Mouse (Mus musculus): ENCODE data around the gene Mdm2. TPM values are rescaled to one million over a fixed set of nuclear protein-coding genes. Genes with fewer than 3 reads are reported as not detected.

Mdm2 gene
- total and polyA plus RNA-seq, 2 experiments, result 18.2 to 24.6 TPM

- Histone ChIP-seq H3K36me3 (ENCODE audit: control insufficient read depth, insufficient read depth, low read length) (peaks cover 37% of the 10 kb centered on the region), H3K27me3 (ENCODE audit: control insufficient read depth, insufficient read depth, low read length) (no peaks in the 10 kb centered on the region), H3K27ac (replicated peaks; ENCODE audit: insufficient read depth, low read depth, low read length) (no peak overlapping the region), H3K4me3 (ENCODE audit: insufficient read depth, low read depth, low read length) (no peak overlapping the region), H3K9ac (ENCODE audit: low read depth, low read length) (no peak overlapping the region), H3K4me1 (ENCODE audit: control insufficient read depth, insufficient read depth, low read length) (no peaks in the 10 kb centered on the region), H3K79me2 (ENCODE audit: control insufficient read depth, insufficient read depth, low read length) (no peaks in the 10 kb centered on the region)
- WGBS, result 85% methylated on average over 13 of the region's 13 CpGs
- DNase-seq (ENCODE audit: extremely low read depth, low read depth, low spot score), result no peak
- peak; percentile 53 for TF ChIP-seq CTCF (IDR thresholded peaks at IDR 0.05; ENCODE audit: low read depth, low read length)
- TF ChIP-seq POLR2A (IDR thresholded peaks at IDR 0.05; ENCODE audit: extremely low read depth, insufficient read depth, low read length), result no peak
Measured at GRCm38 (mm10) chr10:117688204-117689151, 22.1 kb downstream of the Mdm2 start.

GRCm38 (mm10) chr10:117687577-117687976 is 23.0 kb downstream of the Mdm2 start:
- H3K4me3 ChIP-seq (ENCODE audit: insufficient read depth, low read depth, low read length), result no peak overlapping the region
- H3K36me3 ChIP-seq (ENCODE audit: control insufficient read depth, insufficient read depth, low read length), result peaks cover 31% of the 10 kb centered on the region
- H3K27ac ChIP-seq (replicated peaks; ENCODE audit: insufficient read depth, low read depth, low read length), result no peak overlapping the region
- DNase-seq (ENCODE audit: extremely low read depth, low read depth, low spot score), result no peak
- 93% methylated on average over 7 of the region's 7 CpGs for WGBS
- no peaks in the 10 kb centered on the region for H3K27me3 ChIP-seq (ENCODE audit: control insufficient read depth, insufficient read depth, low read length)
- H3K9ac ChIP-seq (ENCODE audit: low read depth, low read length), result no peak overlapping the region
- TF ChIP-seq POLR2A (IDR thresholded peaks at IDR 0.05; ENCODE audit: extremely low read depth, insufficient read depth, low read length), result no peak
- TF ChIP-seq CTCF (IDR thresholded peaks at IDR 0.05; ENCODE audit: low read depth, low read length), result no peak
- H3K4me1 ChIP-seq (ENCODE audit: control insufficient read depth, insufficient read depth, low read length), result no peaks in the 10 kb centered on the region
- no peaks in the 10 kb centered on the region for H3K79me2 ChIP-seq (ENCODE audit: control insufficient read depth, insufficient read depth, low read length)

DNA sequence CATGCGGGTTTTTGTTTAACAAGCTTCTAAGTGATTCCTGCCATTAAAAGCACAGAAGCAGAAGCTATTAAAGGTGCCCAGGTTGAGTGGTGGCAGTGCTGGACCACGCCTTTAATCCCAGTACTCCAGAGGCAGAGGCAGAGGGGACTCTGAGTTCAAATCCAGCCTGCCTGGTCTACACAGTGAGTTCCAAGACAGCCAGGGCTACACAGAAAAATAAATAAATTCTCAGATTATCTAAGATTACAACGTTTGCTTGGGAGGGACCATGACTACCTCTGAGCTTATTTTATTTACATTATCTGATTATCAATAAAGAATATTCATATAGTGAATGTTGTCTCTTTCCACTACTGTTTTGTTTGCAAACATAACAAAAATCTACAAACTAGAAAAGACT is 23.5 kb downstream of the Mdm2 start:
- H3K27ac ChIP-seq (replicated peaks; ENCODE audit: insufficient read depth, low read depth, low read length), result no peak overlapping the region
- no peaks in the 10 kb centered on the region for H3K79me2 ChIP-seq (ENCODE audit: control insufficient read depth, insufficient read depth, low read length)
- H3K9ac ChIP-seq (ENCODE audit: low read depth, low read length), result no peak overlapping the region
- WGBS, result 63% methylated on average over 3 of the region's 3 CpGs
- TF ChIP-seq CTCF (IDR thresholded peaks at IDR 0.05; ENCODE audit: low read depth, low read length) (no peak), POLR2A (IDR thresholded peaks at IDR 0.05; ENCODE audit: extremely low read depth, insufficient read depth, low read length) (no peak)
- no peaks in the 10 kb centered on the region for H3K27me3 ChIP-seq (ENCODE audit: control insufficient read depth, insufficient read depth, low read length)
- no peak overlapping the region for H3K4me3 ChIP-seq (ENCODE audit: insufficient read depth, low read depth, low read length)
- peaks cover 26% of the 10 kb centered on the region for H3K36me3 ChIP-seq (ENCODE audit: control insufficient read depth, insufficient read depth, low read length)
- no peaks in the 10 kb centered on the region for H3K4me1 ChIP-seq (ENCODE audit: control insufficient read depth, insufficient read depth, low read length)
- DNase-seq (ENCODE audit: extremely low read depth, low read depth, low spot score), result no peak

DNA sequence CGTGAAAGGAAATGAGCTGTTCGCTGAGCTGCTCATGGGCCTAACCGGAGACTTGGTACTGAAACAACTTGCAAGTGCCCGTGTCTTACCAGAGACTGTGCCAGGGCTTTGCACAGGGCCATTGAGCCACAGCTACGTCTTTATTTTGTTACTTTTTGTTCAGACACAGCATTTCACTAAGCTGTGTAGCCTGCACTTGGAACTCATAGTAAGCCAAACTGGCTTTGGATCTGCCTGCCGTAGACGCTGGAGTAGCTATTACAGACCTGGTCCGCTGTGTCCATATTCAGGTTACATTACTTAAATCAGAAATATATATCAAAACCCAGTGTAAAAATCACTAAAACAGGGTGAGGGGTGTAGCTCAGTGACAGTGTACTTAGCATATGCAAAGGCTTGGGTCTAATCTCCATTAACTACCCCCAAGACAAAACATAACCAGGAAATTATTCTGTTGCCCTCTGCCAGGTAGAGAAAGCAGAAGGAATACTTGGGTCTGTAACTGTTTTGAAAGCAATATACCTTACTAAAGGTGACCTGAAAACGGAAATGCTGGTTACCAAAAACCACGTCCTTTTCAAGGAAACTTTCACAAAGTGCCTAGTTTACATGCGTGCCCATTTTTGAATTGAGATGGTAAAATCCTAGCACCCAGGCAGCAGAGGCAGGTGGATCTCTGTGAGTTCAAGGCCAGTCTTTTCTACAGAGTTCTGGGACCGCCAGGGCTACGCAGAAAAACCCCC is 24.5 kb downstream of the Mdm2 start:
- Histone ChIP-seq H3K27me3 (ENCODE audit: control insufficient read depth, insufficient read depth, low read length) (no peaks in the 10 kb centered on the region), H3K9ac (ENCODE audit: low read depth, low read length) (no peak overlapping the region), H3K79me2 (ENCODE audit: control insufficient read depth, insufficient read depth, low read length) (no peaks in the 10 kb centered on the region), H3K4me3 (ENCODE audit: insufficient read depth, low read depth, low read length) (no peak overlapping the region), H3K36me3 (ENCODE audit: control insufficient read depth, insufficient read depth, low read length) (peaks cover 18% of the 10 kb centered on the region), H3K4me1 (ENCODE audit: control insufficient read depth, insufficient read depth, low read length) (no peaks in the 10 kb centered on the region), H3K27ac (replicated peaks; ENCODE audit: insufficient read depth, low read depth, low read length) (no peak overlapping the region)
- DNase-seq (ENCODE audit: extremely low read depth, low read depth, low spot score), result no peak
- TF ChIP-seq POLR2A (IDR thresholded peaks at IDR 0.05; ENCODE audit: extremely low read depth, insufficient read depth, low read length) (no peak), CTCF (IDR thresholded peaks at IDR 0.05; ENCODE audit: low read depth, low read length) (no peak)
- 94% methylated on average over 13 of the region's 13 CpGs for WGBS

- Histone ChIP-seq H3K36me3 (ENCODE audit: control insufficient read depth, insufficient read depth, low read length) (peaks cover 12% of the 10 kb centered on the region), H3K4me3 (ENCODE audit: insufficient read depth, low read depth, low read length) (no peak overlapping the region), H3K9ac (ENCODE audit: low read depth, low read length) (no peak overlapping the region), H3K27me3 (ENCODE audit: control insufficient read depth, insufficient read depth, low read length) (no peaks in the 10 kb centered on the region), H3K4me1 (ENCODE audit: control insufficient read depth, insufficient read depth, low read length) (no peaks in the 10 kb centered on the region), H3K79me2 (ENCODE audit: control insufficient read depth, insufficient read depth, low read length) (no peaks in the 10 kb centered on the region), H3K27ac (replicated peaks; ENCODE audit: insufficient read depth, low read depth, low read length) (no peak overlapping the region)
- TF ChIP-seq POLR2A (IDR thresholded peaks at IDR 0.05; ENCODE audit: extremely low read depth, insufficient read depth, low read length) (no peak), CTCF (IDR thresholded peaks at IDR 0.05; ENCODE audit: low read depth, low read length) (no peak)
- DNase-seq (ENCODE audit: extremely low read depth, low read depth, low spot score), result no peak
- 91% methylated on average over 15 of the region's 15 CpGs for WGBS
Measured at GRCm38 (mm10) chr10:117685171-117685848, 25.2 kb downstream of the Mdm2 start.
